ENCODE assay signal across 17 mouse cellular contexts in the genomic region with DNA sequence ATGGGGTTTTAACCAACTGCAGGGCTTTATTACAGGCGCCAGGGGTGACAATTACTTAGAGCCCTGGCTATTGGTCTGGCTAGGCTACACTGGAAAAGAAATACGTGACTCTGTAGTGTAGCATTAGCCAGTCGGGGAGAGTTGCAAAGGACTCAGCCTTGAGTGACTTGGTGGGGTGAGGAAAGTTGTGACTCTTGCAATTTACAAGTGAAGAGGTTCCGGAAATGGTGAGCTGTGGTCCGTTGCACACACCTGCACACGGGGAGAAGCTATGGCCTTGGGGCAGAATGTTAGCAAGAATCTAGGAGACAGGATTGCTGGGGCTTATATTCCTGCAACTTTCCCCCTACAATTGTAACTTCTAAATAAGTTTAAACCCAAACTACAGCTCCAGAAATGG. TPM values are rescaled to one million over a fixed set of nuclear protein-coding genes. Genes with fewer than 3 reads are reported as not detected.
"Had no signal": no experiment of that assay in that cellular context is flagged by ENCODE, and none has a peak within 500 bp of the region (broad histone marks: within the 10 kb centered on the region; RNA-seq: fewer than 3 reads in every experiment).

No protein-coding gene starts in this region.

- H3K9ac ChIP-seq: limb, embryonic 15.5 days; liver, embryonic 12.5 days; lung, embryonic 15.5 days; neural tube, embryonic 13.5 days had no signal

- H3K4me3 ChIP-seq: limb, embryonic 15.5 days; liver, embryonic 12.5 days; lung, embryonic 15.5 days; neural tube, embryonic 13.5 days had no signal

- H3K27me3 ChIP-seq: limb, embryonic 15.5 days; lung, embryonic 15.5 days had no signal

- H3K27ac ChIP-seq: limb, embryonic 15.5 days; liver, embryonic 12.5 days; lung, embryonic 15.5 days; neural tube, embryonic 13.5 days; stomach, postnatal 0 days had no signal

- DNase-seq: kidney, postnatal 25 days; layer of hippocampus, adult 9-11 months; layer of hippocampus, postnatal 36 days; lung, postnatal 14 days; midbrain, embryonic 14.5 days; retina, postnatal 1 day; right cerebral cortex, postnatal 4 days; thymus, postnatal 14 days had no signal

- H3K9me3 ChIP-seq: limb, embryonic 15.5 days; liver, embryonic 12.5 days; lung, embryonic 15.5 days; neural tube, embryonic 13.5 days had no signal

- H3K36me3 ChIP-seq: limb, embryonic 15.5 days; liver, embryonic 12.5 days; lung, embryonic 15.5 days; neural tube, embryonic 13.5 days had no signal

- H3K4me2 ChIP-seq: limb, embryonic 15.5 days; liver, embryonic 12.5 days; lung, embryonic 15.5 days; neural tube, embryonic 13.5 days had no signal

- ATAC-seq: intestine, postnatal 0 days; liver, embryonic 12.5 days had no signal

RNA-seq across cellular contexts. Expression of a gene that starts 41.2 kb away (rescaled TPM):
- polyA plus RNA-seq: intestine, postnatal 0 days; liver, embryonic 16.5 days; midbrain, embryonic 14.5 days had no signal

RNA-seq across cellular contexts. Expression of a gene that starts 58.4 kb away (rescaled TPM):
- polyA plus RNA-seq: intestine, postnatal 0 days; limb, embryonic 11.5 days; limb, embryonic 15.5 days; liver, embryonic 12.5 days; liver, embryonic 16.5 days; lung, embryonic 15.5 days; midbrain, embryonic 14.5 days; neural tube, embryonic 13.5 days; spleen, adult 2 months; stomach, postnatal 0 days had no signal
